Mouse (Mus musculus) adrenal gland, postnatal 10 days (tissue): ENCODE data around the gene Tjp2. TPM values are rescaled to one million over a fixed set of nuclear protein-coding genes. Genes with fewer than 3 reads are reported as not detected.

ENCODE experiments used
- DNase-seq: peaks from one replicate; pipeline ENCODE4 v3.0.0; 2021; ENCODE audit warnings: mixed read lengths
- total RNA-seq, 2 experiments: library from RNA; stranded (reverse); gene quantifications; 2 replicates each; pipeline ENCODE4 v1.2.3; 2021

The Tjp2 gene
- total RNA-seq, 2 experiments from 2014 or later, result 11.9 to 14.9 TPM

GRCm38 (mm10) chr19:24178086-24178485 is 46.7 kb downstream of the Tjp2 start:
- no peak for DNase-seq

GRCm38 (mm10) chr19:24176692-24177091 is 48.1 kb downstream of the Tjp2 start:
- DNase-seq, result no peak

- peak; percentile 49 for DNase-seq
Observed at GRCm38 (mm10) chr19:24174896-24175295, 49.9 kb downstream of the Tjp2 start.

- peak; percentile 97 for DNase-seq
Observed at GRCm38 (mm10) chr19:24173608-24174523, 51.0 kb downstream of the Tjp2 start.

- DNase-seq, result no peak
Observed at GRCm38 (mm10) chr19:24173020-24173419, 51.8 kb downstream of the Tjp2 start.

- DNase-seq, result no peak
Observed at GRCm38 (mm10) chr19:24168531-24168930, 56.3 kb downstream of the Tjp2 start.

- DNase-seq, result peak; percentile 58
Observed at GRCm38 (mm10) chr19:24166516-24167091, 58.2 kb downstream of the Tjp2 start.

GRCm38 (mm10) chr19:24163974-24164373 is 60.9 kb downstream of the Tjp2 start:
- no peak for DNase-seq

- no peak for DNase-seq
Observed at GRCm38 (mm10) chr19:24160460-24160859, 64.4 kb downstream of the Tjp2 start.

GRCm38 (mm10) chr19:24159751-24160150 is 65.1 kb downstream of the Tjp2 start:
- peak; percentile 10 for DNase-seq

GRCm38 (mm10) chr19:24159334-24159733 is 65.5 kb downstream of the Tjp2 start:
- no peak for DNase-seq

GRCm38 (mm10) chr19:24156067-24156455 is 68.8 kb downstream of the Tjp2 start:
- DNase-seq, result no peak

GRCm38 (mm10) chr19:24155395-24156066 is 69.3 kb downstream of the Tjp2 start:
- DNase-seq, result no peak

- DNase-seq, result peak; percentile 65
Observed at GRCm38 (mm10) chr19:24153266-24154023, 71.4 kb downstream of the Tjp2 start.

- no peak for DNase-seq
Observed at GRCm38 (mm10) chr19:24144009-24144408, 80.8 kb downstream of the Tjp2 start.

GRCm38 (mm10) chr19:24142621-24143061 is 82.2 kb downstream of the Tjp2 start:
- DNase-seq, result no peak

GRCm38 (mm10) chr19:24140298-24140697 is 84.5 kb downstream of the Tjp2 start:
- DNase-seq, result no peak

- no peak for DNase-seq
Observed at GRCm38 (mm10) chr19:24137392-24137791, 87.4 kb downstream of the Tjp2 start.

- peak; percentile 19 for DNase-seq
Observed at GRCm38 (mm10) chr19:24134991-24135390, 89.8 kb downstream of the Tjp2 start.

- DNase-seq, result no peak
Observed at GRCm38 (mm10) chr19:24134144-24134911, 90.5 kb downstream of the Tjp2 start.

- no peak for DNase-seq
Observed at GRCm38 (mm10) chr19:24123534-24124290, 101.1 kb downstream of the Tjp2 start.
